Mouse (Mus musculus) heart, embryonic 13.5 days (tissue): ENCODE data around the gene Camsap3. TPM values are rescaled to one million over a fixed set of nuclear protein-coding genes. Genes with fewer than 3 reads are reported as not detected.
A peak's percentile ranks its signal among the peaks of the same experiment; 100 is the strongest.

ENCODE experiments used
- ATAC-seq: fragments of 200-750 bp; cut with Nextera tagmentation; 2 replicates; pipeline ENCODE4 v1.8.0; 2017; ENCODE audit warnings: moderate TSS enrichment; ENCODE audit not compliant: insufficient number of reproducible peaks, low FRiP score, low TSS enrichment; ENCODE audit errors: extremely low read depth
- H3K27ac ChIP-seq: fragments of 300-500 bp; sonication (generic); replicated peaks from 2 replicates; pipeline ENCODE4 v1.5.1; 2015; ENCODE audit warnings: moderate library complexity, mild to moderate bottlenecking, inconsistent platforms
- H3K27me3 ChIP-seq: fragments of 300-500 bp; sonication (generic); replicated peaks from 2 replicates; pipeline ENCODE4 v1.6.1; 2015; ENCODE audit warnings: mild to moderate bottlenecking, inconsistent platforms
- H3K36me3 ChIP-seq: fragments of 300-500 bp; sonication (generic); 2 replicates; pipeline ENCODE4 v1.6.1; 2015; ENCODE audit warnings: mild to moderate bottlenecking, inconsistent platforms
- H3K4me1 ChIP-seq: fragments of 300-500 bp; sonication (generic); 2 replicates; pipeline ENCODE4 v1.6.1; 2015; ENCODE audit warnings: inconsistent platforms
- H3K4me2 ChIP-seq: fragments of 300-500 bp; sonication (generic); 2 replicates; pipeline ENCODE4 v1.6.1; 2015; ENCODE audit warnings: inconsistent platforms, mild to moderate bottlenecking, moderate library complexity
- H3K4me3 ChIP-seq: fragments of 300-500 bp; sonication (generic); 2 replicates; pipeline ENCODE4 v1.5.1; 2015; ENCODE audit warnings: moderate library complexity, mild to moderate bottlenecking, inconsistent platforms
- H3K9ac ChIP-seq: fragments of 300-500 bp; sonication (generic); 2 replicates; pipeline ENCODE4 v1.6.1; 2015; ENCODE audit warnings: inconsistent platforms, mild to moderate bottlenecking, moderate library complexity
- H3K9me3 ChIP-seq: fragments of 300-500 bp; sonication (generic); 2 replicates; pipeline ENCODE4 v1.6.1; 2016; ENCODE audit warnings: inconsistent platforms
- WGBS: fragments of 180-500 bp; shearing (Covaris S2); methylation state at CpG from one replicate; pipeline ENCODE4 v1.1.7; 2015; ENCODE audit warnings: mixed read lengths; 5-methylcytosine and 5-hydroxymethylcytosine counted together
- polyA plus RNA-seq: library from polyadenylated mRNA; unstranded; fragments of >200 nt; fragmentation: Nextera tagmentation; extraction: Ambion mirVana; gene quantifications from 2 replicates; pipeline ENCODE4 v1.2.1, GENCODE M21; 2015

Gene Camsap3
- polyA plus RNA-seq, 1 experiment from 2014 or later = 1.9 TPM

DNA sequence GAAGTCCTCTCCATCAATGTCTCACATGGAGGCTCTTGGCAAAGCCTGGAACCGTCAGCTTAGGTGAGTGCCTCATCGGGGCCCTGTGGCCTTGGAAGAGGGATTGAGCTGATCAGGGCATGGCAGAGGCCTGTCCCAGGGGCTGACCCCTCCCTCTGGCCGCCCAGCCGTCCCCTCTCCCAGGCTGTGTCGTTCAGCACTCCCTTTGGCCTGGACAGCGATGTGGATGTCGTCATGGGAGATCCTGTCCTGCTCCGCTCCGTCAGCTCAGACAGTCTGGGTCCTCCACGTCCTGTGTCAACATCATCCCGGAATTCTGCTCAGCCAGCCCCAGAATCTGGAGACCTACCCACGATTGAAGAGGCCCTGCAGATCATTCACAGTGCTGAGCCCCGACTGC lies 16.3 kb downstream of the Camsap3 start:
- no peak overlapping the region for H3K27ac ChIP-seq
- H3K27me3 ChIP-seq = no peaks in the 10 kb centered on the region
- H3K9me3 ChIP-seq = no peaks in the 10 kb centered on the region
- H3K4me1 ChIP-seq = peaks cover 10% of the 10 kb centered on the region
- no peak overlapping the region for H3K4me2 ChIP-seq
- no peak overlapping the region for H3K4me3 ChIP-seq
- WGBS = 66% methylated on average over 13 of the region's 13 CpGs
- no peak overlapping the region for H3K9ac ChIP-seq
- peaks cover 12% of the 10 kb centered on the region for H3K36me3 ChIP-seq
- ATAC-seq = no peak

DNA sequence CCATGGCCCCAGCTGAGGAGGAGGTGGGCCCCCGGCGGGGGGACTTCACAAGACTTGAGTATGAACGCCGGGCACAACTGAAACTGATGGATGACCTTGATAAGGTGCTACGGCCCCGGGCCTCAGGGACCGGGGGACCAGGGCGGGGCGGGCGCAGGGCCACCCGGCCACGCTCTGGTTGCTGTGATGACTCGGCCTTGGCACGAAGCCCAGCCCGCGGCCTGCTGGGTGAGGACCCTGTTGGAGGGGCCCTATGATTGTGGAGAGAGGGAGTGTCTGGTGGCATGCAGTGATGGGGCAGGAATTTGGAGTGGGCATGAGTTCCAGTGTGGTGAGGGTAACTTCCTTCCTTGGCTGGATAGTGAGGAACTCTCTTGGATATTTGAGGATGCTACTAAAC lies 19.5 kb downstream of the Camsap3 start:
- WGBS = 45% methylated on average over 16 of the region's 16 CpGs
- no peaks in the 10 kb centered on the region for H3K27me3 ChIP-seq
- H3K4me1 ChIP-seq = peaks cover 20% of the 10 kb centered on the region
- no peak overlapping the region for H3K27ac ChIP-seq
- H3K4me3 ChIP-seq = no peak overlapping the region
- H3K9me3 ChIP-seq = no peaks in the 10 kb centered on the region
- H3K4me2 ChIP-seq = peak overlapping the region; percentile 20; the same call in 1 of the 2 replicates
- peak overlapping the region; percentile 26; the same call in 1 of the 2 replicates for H3K9ac ChIP-seq
- 0 out of 2 replicates have a peak, but pooled peaks have one; percentile 16 for ATAC-seq
- peaks cover 44% of the 10 kb centered on the region for H3K36me3 ChIP-seq

DNA sequence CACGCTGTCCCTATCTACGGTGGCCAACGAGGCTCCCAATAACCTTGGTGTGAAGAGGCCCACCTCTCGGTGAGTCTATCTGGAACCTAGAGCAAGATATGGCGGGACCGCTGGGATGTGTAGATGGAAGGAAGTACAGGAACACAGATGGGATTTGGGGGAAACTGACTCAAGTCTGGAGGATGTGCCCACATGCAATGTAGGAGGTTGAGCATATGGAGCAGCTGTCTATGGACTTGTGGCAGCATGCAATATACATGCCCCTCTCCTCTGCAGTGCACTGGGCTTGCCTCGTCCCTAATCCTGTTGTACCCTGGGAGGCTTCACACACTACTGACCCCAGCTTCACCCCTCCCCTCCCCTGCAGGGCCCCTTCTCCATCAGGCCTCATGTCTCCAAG lies 20.7 kb downstream of the Camsap3 start:
- Histone ChIP-seq H3K4me3 (no peak overlapping the region), H3K4me1 (peaks cover 20% of the 10 kb centered on the region), H3K27ac (no peak overlapping the region), H3K27me3 (no peaks in the 10 kb centered on the region), H3K9ac (no peak overlapping the region), H3K4me2 (no peak overlapping the region), H3K9me3 (no peaks in the 10 kb centered on the region), H3K36me3 (peaks cover 56% of the 10 kb centered on the region)
- 88% methylated on average over 7 of the region's 7 CpGs for WGBS
- ATAC-seq = no peak

DNA sequence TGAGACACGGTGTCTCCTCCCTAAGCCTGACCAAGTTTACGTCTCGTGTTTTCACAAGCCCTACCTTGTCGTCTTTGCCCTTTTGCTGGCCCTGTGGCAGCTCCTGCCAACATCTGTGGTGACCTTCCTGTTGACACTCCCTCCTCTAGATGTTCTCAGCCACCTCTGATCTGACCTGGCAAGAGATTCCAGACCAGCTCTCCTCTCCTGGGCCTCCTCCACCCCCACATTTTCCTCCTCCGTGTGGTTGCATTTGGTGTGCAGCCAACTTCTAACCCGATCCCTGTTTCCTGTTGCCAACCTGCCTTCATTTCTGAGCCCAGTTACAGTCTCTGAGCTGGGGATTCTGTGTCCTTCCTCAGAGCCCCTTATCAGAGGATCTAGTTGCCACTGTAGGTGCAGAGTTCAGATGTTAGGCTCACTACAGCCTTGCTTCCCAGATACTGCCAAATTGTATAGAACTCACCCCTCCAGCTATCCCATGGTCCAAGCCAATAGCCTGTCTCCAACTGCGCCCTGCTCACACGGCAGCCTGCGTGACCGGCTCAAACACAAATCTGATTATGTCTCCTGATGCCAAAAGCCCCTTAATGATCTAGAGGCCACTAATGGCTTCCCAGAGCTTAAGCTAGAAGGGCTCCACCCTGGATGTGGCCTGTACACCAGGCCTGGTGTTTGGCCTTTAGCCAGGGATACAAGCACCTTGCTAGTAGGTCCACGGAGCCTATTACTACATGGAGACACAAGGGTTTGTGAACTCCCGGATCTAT lies 22.1 kb downstream of the Camsap3 start:
- Histone ChIP-seq H3K9me3 (no peaks in the 10 kb centered on the region), H3K9ac (no peak overlapping the region; the same call in 1 of the 2 replicates), H3K4me3 (no peak overlapping the region), H3K27ac (no peak overlapping the region; the same call in 1 of the 2 replicates), H3K4me1 (peaks cover 20% of the 10 kb centered on the region), H3K27me3 (no peaks in the 10 kb centered on the region), H3K4me2 (no peak overlapping the region), H3K36me3 (peaks cover 70% of the 10 kb centered on the region)
- 0 out of 2 replicates have a peak, but pooled peaks have one; percentile 34 for ATAC-seq
- WGBS = 77% methylated on average over 12 of the region's 12 CpGs

DNA sequence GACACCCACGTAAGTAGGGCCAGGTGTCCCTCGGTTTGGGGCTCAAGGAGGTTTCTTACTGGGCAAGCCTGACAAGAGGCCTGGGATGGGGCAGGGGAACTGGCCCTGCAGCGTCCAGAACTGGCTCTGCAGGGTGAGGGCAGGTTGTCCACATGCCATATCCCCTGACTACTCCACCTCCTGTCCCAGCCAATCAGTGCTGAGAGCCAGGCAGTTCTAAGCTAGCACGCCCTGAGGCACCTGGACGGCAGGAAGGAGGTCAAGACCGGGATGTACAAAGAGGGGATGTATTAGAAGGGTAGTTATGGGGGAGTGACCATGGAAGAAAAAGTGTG lies 22.7 kb downstream of the Camsap3 start:
- Histone ChIP-seq H3K4me3 (no peak overlapping the region), H3K9ac (no peak overlapping the region), H3K4me2 (no peak overlapping the region), H3K27ac (no peak overlapping the region), H3K27me3 (no peaks in the 10 kb centered on the region), H3K36me3 (peaks cover 76% of the 10 kb centered on the region), H3K4me1 (peaks cover 20% of the 10 kb centered on the region), H3K9me3 (no peaks in the 10 kb centered on the region)
- WGBS = 85% methylated on average over 6 of the region's 6 CpGs
- no peak for ATAC-seq

DNA sequence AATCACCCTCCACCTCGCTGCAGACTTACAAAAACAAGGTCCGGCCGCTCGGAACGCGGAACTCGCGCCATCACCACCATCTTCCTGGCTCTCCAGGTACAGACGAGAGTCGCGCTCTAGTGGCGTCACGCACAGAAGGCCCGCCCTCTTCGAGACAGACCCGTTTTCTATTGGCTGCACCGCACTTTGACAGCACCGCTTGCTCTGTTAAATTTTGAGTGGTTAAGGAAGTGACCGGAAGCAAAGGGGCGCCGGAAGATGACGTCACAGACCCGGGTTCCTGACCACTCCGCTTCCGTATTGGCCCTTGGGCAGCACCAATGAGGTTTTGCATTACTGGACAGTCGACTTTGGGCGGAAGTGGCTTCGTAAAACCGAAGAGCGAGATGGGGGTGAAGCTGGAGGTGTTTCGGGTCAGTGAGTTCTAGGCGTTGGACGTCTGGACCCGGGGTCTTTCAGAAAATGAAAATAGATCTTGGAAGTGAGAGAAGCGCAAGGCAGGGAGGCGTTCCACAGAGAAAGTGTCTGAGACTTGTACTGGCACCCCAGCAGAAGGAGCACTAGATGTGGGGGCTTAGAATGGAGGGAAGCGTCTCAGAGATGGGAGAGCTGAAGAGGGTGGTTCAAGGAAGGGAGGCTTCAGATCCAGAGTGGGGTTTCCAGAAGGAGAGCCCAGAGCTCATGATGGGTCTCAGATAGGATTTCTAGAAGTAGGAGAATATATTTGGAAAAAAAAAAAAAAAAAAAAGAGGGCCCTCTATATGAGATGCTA lies 34.3 kb downstream of the Camsap3 start, which contains the start of the genes Xab2 and Pet100:
Gene Xab2 (minus strand): TSS at position 118 of the 772 bp plus-strand sequence.
Gene Pet100 (plus strand): TSS at position 350 of the 772 bp plus-strand sequence.
- H3K27me3 ChIP-seq = no peaks in the 10 kb centered on the region
- H3K9ac ChIP-seq = peak within 1 kb of the TSS; percentile 95
- no peaks in the 10 kb centered on the region for H3K9me3 ChIP-seq
- peaks cover 25% of the 10 kb centered on the region for H3K36me3 ChIP-seq
- ATAC-seq = peak; percentile 96
- no peak within 1 kb of the TSS for H3K27ac ChIP-seq
- H3K4me3 ChIP-seq = peak within 1 kb of the TSS; percentile 91
- peaks cover 23% of the 10 kb centered on the region for H3K4me1 ChIP-seq
- under 1% methylated on average over 37 of the region's 37 CpGs for WGBS
- H3K4me2 ChIP-seq = peak within 1 kb of the TSS; percentile 96

DNA sequence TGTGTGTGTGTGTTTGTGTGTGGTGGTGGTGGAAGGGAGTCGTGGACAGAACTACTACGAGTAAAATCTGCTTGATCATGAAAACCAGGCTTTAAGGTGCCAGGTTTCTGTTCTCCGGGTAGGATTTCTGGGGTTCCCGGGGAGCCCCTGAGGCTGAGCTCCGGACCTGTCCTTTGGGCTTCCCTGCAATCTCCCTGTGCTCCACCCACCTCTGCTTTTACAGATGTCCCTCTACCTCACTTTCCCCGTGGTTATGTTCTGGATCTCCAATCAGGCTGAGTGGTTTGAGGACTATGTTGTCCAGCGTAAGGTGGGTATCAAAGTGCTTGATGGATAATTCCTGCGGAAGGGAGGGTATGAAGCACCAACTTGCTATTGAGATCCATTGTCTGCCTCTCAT lies 35.0 kb downstream of the Camsap3 start:
- H3K36me3 ChIP-seq = peaks cover 19% of the 10 kb centered on the region
- no peaks in the 10 kb centered on the region for H3K9me3 ChIP-seq
- no peak overlapping the region for H3K27ac ChIP-seq
- H3K4me2 ChIP-seq = peak overlapping the region; percentile 85
- ATAC-seq = no peak
- H3K4me1 ChIP-seq = peaks cover 23% of the 10 kb centered on the region
- H3K27me3 ChIP-seq = no peaks in the 10 kb centered on the region
- peak overlapping the region; percentile 88 for H3K9ac ChIP-seq
- 68% methylated on average over 8 of the region's 8 CpGs for WGBS
- H3K4me3 ChIP-seq = peak overlapping the region; percentile 91

DNA sequence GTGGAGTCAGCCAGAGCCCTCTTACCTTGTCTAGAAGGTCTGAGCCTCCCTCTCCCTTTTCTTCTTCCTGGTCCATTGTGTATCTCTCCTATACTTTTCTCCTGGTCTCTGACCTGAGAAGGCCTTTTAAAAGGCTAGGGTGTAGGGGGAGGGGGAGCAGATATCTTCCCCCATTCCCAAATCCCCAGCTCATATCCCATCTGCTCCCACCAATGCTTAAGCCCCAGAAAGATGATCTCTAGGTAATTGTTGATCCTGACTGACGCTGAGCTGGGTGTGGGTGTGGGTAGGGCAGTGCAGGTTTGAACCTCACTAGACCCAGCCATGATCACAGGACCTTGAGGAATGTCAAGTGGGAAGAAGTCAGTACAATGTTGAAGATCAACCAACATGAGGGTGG lies 38.4 kb downstream of the Camsap3 start, which contains the start of gene Pcp2:
Gene Pcp2 (minus strand): TSS at position 101 of the 400 bp plus-strand sequence.
- WGBS = 60% methylated on average over 1 of the region's 1 CpGs
- Histone ChIP-seq H3K27me3 (peaks cover 19% of the 10 kb centered on the region), H3K9me3 (no peaks in the 10 kb centered on the region), H3K4me1 (peaks cover 12% of the 10 kb centered on the region), H3K36me3 (no peaks in the 10 kb centered on the region), H3K9ac (no peak within 1 kb of the TSS), H3K4me3 (no peak within 1 kb of the TSS), H3K4me2 (no peak within 1 kb of the TSS), H3K27ac (no peak within 1 kb of the TSS)
- no peak for ATAC-seq

DNA sequence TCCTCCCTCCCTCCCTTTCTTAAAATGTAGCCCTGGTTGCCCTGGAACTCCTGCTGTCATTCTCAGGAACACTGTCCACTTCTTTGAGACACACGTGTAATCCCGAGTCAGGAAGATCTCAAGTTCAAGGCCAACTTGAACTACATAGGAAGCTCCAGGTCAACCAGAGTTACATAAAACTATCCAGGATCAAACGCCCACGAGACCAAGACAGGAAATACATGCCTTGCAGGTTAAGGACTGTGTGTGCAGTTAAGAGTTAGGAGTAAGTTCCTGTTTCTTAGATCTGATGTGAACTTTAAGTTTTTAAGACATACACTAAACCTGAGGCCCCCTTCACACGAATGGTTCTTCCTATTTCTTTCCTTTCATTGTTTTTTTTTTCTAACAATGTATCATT lies 39.9 kb downstream of the Camsap3 start:
- Histone ChIP-seq H3K9me3 (no peaks in the 10 kb centered on the region), H3K36me3 (no peaks in the 10 kb centered on the region), H3K4me2 (no peak overlapping the region), H3K4me1 (peaks cover 12% of the 10 kb centered on the region), H3K27ac (no peak overlapping the region), H3K4me3 (no peak overlapping the region), H3K27me3 (peaks cover 19% of the 10 kb centered on the region), H3K9ac (no peak overlapping the region)
- no peak for ATAC-seq
- 51% methylated on average over 5 of the region's 5 CpGs for WGBS

DNA sequence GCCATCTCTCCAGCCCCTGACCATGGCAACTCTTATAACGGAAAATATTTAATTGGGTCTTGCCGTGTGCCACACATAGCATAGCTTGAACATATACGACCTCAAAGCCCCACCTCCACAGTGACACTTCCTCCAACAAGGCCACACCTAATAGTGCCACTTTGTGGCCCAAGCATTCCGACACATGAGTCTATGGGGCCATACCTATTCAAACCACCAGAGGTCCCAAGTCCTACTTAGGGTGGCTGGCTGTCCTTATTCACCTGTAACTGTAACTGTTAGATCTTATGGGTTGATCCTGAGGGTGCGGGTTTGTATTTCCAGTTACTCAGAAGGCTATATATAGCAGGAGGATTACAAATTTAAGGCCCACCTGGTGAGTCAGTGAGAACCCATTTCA lies 40.9 kb downstream of the Camsap3 start:
- H3K9ac ChIP-seq = no peak overlapping the region
- H3K4me3 ChIP-seq = no peak overlapping the region
- H3K4me1 ChIP-seq = peaks cover 7% of the 10 kb centered on the region
- 28% methylated on average over 5 of the region's 5 CpGs for WGBS
- H3K9me3 ChIP-seq = no peaks in the 10 kb centered on the region
- no peak for ATAC-seq
- H3K4me2 ChIP-seq = no peak overlapping the region
- no peaks in the 10 kb centered on the region for H3K36me3 ChIP-seq
- H3K27ac ChIP-seq = no peak overlapping the region
- peaks cover 19% of the 10 kb centered on the region for H3K27me3 ChIP-seq

DNA sequence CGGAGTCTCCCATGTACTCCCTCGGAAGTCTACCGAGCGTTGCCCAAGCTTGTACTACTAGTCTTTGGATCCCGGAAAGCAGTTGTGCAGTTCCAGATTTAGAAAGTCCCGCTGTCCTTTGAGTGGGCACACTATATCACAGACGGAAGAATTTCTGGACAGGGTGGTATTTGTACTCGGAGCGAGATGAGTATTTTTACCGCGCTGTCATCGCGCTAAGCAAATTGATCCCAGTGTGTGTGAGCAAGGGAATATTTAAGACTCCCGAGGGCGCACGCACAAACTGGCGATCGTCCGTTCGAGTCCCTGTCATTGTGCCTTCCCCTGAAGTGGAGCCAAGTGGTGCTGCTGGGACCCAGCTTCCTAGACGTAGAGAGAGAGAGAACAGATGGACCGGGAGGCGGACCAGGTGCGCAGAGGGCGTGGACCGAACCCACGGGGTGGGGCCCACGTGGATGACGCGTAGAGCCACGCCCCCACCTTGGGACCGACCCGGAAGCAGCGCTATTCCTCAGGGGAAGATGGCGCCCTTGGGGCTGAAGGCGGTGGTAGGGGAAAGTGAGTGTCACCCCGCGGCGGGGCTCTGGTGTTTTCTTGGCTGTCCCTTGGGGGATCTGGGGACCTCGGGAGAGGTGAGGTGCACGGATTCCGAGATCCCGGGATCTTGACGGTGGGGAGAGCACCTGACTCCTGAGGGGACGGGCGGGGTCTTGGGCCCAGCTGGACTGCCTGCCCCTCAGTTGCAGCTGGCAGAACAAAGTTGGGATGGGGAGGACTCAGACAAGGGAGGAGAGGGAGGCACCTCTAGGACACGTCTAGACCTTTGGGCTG lies 43.8 kb downstream of the Camsap3 start, which contains the start of gene Stxbp2:
Gene Stxbp2 (plus strand): TSS at position 309 of the 831 bp plus-strand sequence.
- Histone ChIP-seq H3K9ac (peak within 1 kb of the TSS; percentile 83), H3K4me1 (peaks cover 7% of the 10 kb centered on the region), H3K9me3 (no peaks in the 10 kb centered on the region), H3K27me3 (peaks cover 19% of the 10 kb centered on the region), H3K36me3 (peaks cover 20% of the 10 kb centered on the region), H3K4me3 (peak within 1 kb of the TSS; percentile 75), H3K27ac (no peak within 1 kb of the TSS), H3K4me2 (peak within 1 kb of the TSS; percentile 90)
- 4% methylated on average over 47 of the region's 47 CpGs for WGBS
- ATAC-seq = peak; percentile 87
